Mouse (Mus musculus): ENCODE results near the gene Ndufb4. TPM values are rescaled to one million over a fixed set of nuclear protein-coding genes. Genes with fewer than 3 reads are reported as not detected.

Gene Ndufb4
- polyA plus RNA-seq, 1 experiment from 2014 or later, result 44.8 TPM

DNA sequence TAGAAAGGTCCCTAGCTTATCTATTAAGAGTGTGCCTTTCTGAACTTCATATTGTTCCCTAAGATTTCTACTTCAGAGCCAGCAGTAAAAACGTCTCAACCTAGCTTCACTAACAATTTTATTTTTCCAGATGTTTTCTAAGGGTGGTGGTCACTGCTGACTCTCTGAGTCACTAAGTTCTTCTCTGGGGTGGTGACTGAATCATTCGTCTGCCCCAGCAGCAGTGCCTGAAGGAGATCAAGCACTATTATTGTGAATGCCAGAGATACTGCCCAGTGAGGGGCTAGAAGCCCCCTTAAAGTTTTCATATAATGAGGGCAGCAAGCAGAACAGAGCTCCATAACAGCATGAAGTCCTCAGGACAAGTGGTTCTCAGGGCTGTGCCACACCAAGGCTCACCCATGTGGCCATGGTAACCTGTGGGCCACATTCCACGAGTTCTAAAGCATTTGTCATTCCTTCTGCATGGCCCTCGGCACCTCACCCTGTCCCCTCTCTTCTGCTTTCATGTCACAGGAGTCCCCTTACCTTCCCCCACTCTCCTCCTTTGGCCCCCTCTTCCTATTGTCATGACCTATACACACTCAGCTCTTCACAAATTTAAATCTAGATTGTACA lies 16.5 kb upstream of the Ndufb4 start:
- DNase-seq (ENCODE audit: extremely low spot score, low spot score), result no peak
- no peaks in the 10 kb centered on the region for H3K36me3 ChIP-seq (replicated peaks)
- H3K4me1 ChIP-seq, result peaks cover 7% of the 10 kb centered on the region
- peaks cover 12% of the 10 kb centered on the region; the same call in 1 of the 2 replicates for H3K9me3 ChIP-seq
- 42% methylated on average over 4 of the region's 4 CpGs for WGBS
- H3K4me3 ChIP-seq, result no peak overlapping the region
- no peaks in the 10 kb centered on the region for H3K27me3 ChIP-seq (ENCODE audit: poor library complexity, severe bottlenecking)
- H3K27ac ChIP-seq, result no peak overlapping the region

- Histone ChIP-seq H3K36me3 (replicated peaks) (no peaks in the 10 kb centered on the region), H3K27me3 (ENCODE audit: poor library complexity, severe bottlenecking) (no peaks in the 10 kb centered on the region), H3K4me1 (peaks cover under 1% of the 10 kb centered on the region; the same call in 1 of the 2 replicates), H3K9me3 (peaks cover 8% of the 10 kb centered on the region; the same call in 1 of the 2 replicates), H3K4me3 (no peak overlapping the region), H3K27ac (no peak overlapping the region)
- WGBS, result 82% methylated on average over 5 of the region's 5 CpGs
- no peak for DNase-seq (ENCODE audit: extremely low spot score, low spot score)
Measured at GRCm38 (mm10) chr16:37665394-37665935, 11.2 kb upstream of the Ndufb4 start.

- H3K4me1 ChIP-seq, result no peaks in the 10 kb centered on the region
- WGBS, result 82% methylated on average over 9 of the region's 9 CpGs
- H3K27ac ChIP-seq, result no peak overlapping the region
- no peaks in the 10 kb centered on the region for H3K36me3 ChIP-seq (replicated peaks)
- no peak overlapping the region for H3K4me3 ChIP-seq
- no peaks in the 10 kb centered on the region for H3K27me3 ChIP-seq (ENCODE audit: poor library complexity, severe bottlenecking)
- DNase-seq (ENCODE audit: extremely low spot score, low spot score), result no peak
- H3K9me3 ChIP-seq, result peaks cover 8% of the 10 kb centered on the region; the same call in 1 of the 2 replicates
Measured at GRCm38 (mm10) chr16:37663643-37664459, 9.6 kb upstream of the Ndufb4 start.

DNA sequence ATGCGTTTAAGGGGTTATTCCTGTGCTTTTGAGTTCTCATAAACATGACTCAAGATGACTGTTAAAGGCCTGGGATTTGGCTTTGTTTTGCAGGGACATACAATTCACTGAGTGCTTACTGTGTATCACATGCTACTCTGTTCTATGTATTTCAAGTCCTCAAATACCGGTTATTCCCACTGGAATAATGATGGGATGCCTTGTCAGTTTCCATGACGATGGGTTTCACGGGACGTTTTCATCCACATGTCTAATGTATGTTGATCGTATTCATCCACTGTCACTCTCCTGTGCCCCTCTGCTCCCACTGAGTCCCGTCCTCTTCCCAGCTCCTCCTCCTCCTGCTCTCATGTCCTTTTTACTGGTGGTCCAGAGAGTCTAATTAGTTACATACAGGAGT lies 2.5 kb upstream of the Ndufb4 start:
- no peaks in the 10 kb centered on the region for H3K9me3 ChIP-seq
- no peaks in the 10 kb centered on the region for H3K36me3 ChIP-seq (replicated peaks)
- no peaks in the 10 kb centered on the region for H3K27me3 ChIP-seq (ENCODE audit: poor library complexity, severe bottlenecking)
- no peak overlapping the region for H3K27ac ChIP-seq
- peaks cover 41% of the 10 kb centered on the region for H3K4me1 ChIP-seq
- H3K4me3 ChIP-seq, result no peak overlapping the region
- 81% methylated on average over 7 of the region's 7 CpGs for WGBS
- no peak for DNase-seq (ENCODE audit: extremely low spot score, low spot score)

GRCm38 (mm10) chr16:37655756-37656347 lies 1.6 kb upstream of the Ndufb4 start:
- peaks cover 41% of the 10 kb centered on the region for H3K4me1 ChIP-seq
- no peaks in the 10 kb centered on the region for H3K27me3 ChIP-seq (ENCODE audit: poor library complexity, severe bottlenecking)
- no peak for DNase-seq (ENCODE audit: extremely low spot score, low spot score)
- H3K9me3 ChIP-seq, result no peaks in the 10 kb centered on the region
- 23% methylated on average over 4 of the region's 4 CpGs for WGBS
- peak overlapping the region; percentile 48 for H3K27ac ChIP-seq
- H3K36me3 ChIP-seq (replicated peaks), result peaks cover 8% of the 10 kb centered on the region
- no peak overlapping the region for H3K4me3 ChIP-seq

GRCm38 (mm10) chr16:37654831-37655455 lies 690 bp upstream of the Ndufb4 start:
- Histone ChIP-seq H3K9me3 (no peaks in the 10 kb centered on the region), H3K4me3 (peak overlapping the region; percentile 82), H3K4me1 (peaks cover 41% of the 10 kb centered on the region), H3K27me3 (ENCODE audit: poor library complexity, severe bottlenecking) (no peaks in the 10 kb centered on the region), H3K27ac (peak overlapping the region; percentile 95), H3K36me3 (replicated peaks) (peaks cover 15% of the 10 kb centered on the region)
- DNase-seq (ENCODE audit: extremely low spot score, low spot score), result no peak
- WGBS, result 67% methylated on average over 4 of the region's 4 CpGs

GRCm38 (mm10) chr16:37653058-37653457 lies 1.2 kb downstream of the Ndufb4 start:
- H3K36me3 ChIP-seq (replicated peaks), result peaks cover 18% of the 10 kb centered on the region
- H3K9me3 ChIP-seq, result no peaks in the 10 kb centered on the region
- H3K27ac ChIP-seq, result peak overlapping the region; percentile 95; the same call in 1 of the 2 replicates
- H3K4me3 ChIP-seq, result peak overlapping the region; percentile 82
- DNase-seq (ENCODE audit: extremely low spot score, low spot score), result no peak
- H3K4me1 ChIP-seq, result peaks cover 41% of the 10 kb centered on the region
- 92% methylated on average over 1 of the region's 1 CpGs for WGBS
- H3K27me3 ChIP-seq (ENCODE audit: poor library complexity, severe bottlenecking), result no peaks in the 10 kb centered on the region

DNA sequence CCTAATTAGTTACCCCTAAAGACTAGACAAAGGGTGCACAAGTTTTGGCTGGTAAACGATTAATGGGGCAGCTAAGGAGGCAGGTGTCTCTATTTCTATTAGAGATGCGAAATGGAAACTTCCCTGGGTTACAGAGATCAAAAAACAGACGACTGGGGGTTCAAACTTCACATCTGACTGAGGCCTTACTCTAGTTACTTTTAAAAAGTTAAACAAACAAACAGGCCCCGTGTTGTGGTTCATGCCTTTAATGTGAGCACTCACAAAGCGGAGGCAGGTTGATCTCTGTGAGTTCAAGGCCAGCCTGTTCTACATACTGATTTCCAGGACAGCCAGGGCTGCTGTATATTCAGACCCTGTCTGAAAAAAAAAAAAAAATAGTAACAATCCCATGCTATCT lies 1.6 kb downstream of the Ndufb4 start:
- peaks cover 22% of the 10 kb centered on the region for H3K36me3 ChIP-seq (replicated peaks)
- H3K27me3 ChIP-seq (ENCODE audit: poor library complexity, severe bottlenecking), result no peaks in the 10 kb centered on the region
- 81% methylated on average over 5 of the region's 5 CpGs for WGBS
- no peaks in the 10 kb centered on the region for H3K9me3 ChIP-seq
- H3K27ac ChIP-seq, result no peak overlapping the region
- peak overlapping the region; percentile 82; the same call in 1 of the 2 replicates for H3K4me3 ChIP-seq
- peaks cover 41% of the 10 kb centered on the region for H3K4me1 ChIP-seq
- no peak for DNase-seq (ENCODE audit: extremely low spot score, low spot score)

DNA sequence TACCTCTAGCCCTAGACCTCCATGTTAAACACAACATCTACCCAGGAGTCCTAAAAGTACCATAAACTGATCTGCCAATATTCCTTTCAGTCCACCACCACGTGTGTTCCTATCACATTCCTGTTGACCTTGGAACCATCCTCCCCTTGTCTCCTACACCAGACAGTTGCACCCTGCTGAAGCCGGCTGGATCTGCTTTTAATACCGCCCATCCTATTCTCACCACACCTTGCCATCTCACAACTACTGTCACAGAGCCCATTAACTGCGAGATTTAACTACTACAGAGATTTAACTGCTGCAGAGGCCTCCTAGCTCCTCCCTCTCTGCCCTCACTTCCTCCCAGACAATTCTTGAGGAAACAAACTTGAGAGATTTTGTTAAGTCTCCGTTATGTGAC lies 2.8 kb downstream of the Ndufb4 start:
- Histone ChIP-seq H3K27ac (no peak overlapping the region), H3K4me1 (peaks cover 36% of the 10 kb centered on the region), H3K4me3 (no peak overlapping the region), H3K27me3 (ENCODE audit: poor library complexity, severe bottlenecking) (no peaks in the 10 kb centered on the region), H3K36me3 (replicated peaks) (peaks cover 34% of the 10 kb centered on the region), H3K9me3 (no peaks in the 10 kb centered on the region)
- no peak for DNase-seq (ENCODE audit: extremely low spot score, low spot score)
- 91% methylated on average over 5 of the region's 5 CpGs for WGBS

GRCm38 (mm10) chr16:37649068-37649467 lies 5.2 kb downstream of the Ndufb4 start:
- H3K27ac ChIP-seq, result no peak overlapping the region
- H3K27me3 ChIP-seq (ENCODE audit: poor library complexity, severe bottlenecking), result no peaks in the 10 kb centered on the region
- peaks cover 58% of the 10 kb centered on the region for H3K36me3 ChIP-seq (replicated peaks)
- 91% methylated on average over 5 of the region's 5 CpGs for WGBS
- H3K9me3 ChIP-seq, result no peaks in the 10 kb centered on the region
- no peak overlapping the region for H3K4me3 ChIP-seq
- no peak for DNase-seq (ENCODE audit: extremely low spot score, low spot score)
- H3K4me1 ChIP-seq, result peaks cover 14% of the 10 kb centered on the region

DNA sequence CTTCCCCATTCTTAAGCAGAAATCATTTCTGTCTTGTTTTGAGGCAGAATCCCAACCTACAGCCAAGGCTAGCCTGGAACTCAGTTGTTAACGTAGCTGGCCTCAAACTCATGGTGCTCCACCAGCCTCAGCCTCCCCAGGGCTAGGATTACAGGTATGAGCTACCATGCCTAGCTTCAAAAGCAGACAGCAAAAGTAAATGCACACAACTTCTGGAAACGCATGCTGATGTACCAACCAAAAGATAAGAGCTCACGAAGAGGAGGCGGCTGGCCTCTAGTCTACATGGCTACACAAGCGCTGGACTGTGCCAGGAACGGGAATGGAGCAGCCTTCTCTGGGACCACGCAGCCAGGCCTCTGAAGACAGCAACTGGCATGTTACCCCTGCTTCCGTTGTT lies 6.3 kb downstream of the Ndufb4 start:
- Histone ChIP-seq H3K27ac (no peak overlapping the region), H3K4me1 (peaks cover 7% of the 10 kb centered on the region), H3K9me3 (no peaks in the 10 kb centered on the region), H3K4me3 (no peak overlapping the region), H3K27me3 (ENCODE audit: poor library complexity, severe bottlenecking) (no peaks in the 10 kb centered on the region), H3K36me3 (replicated peaks) (peaks cover 59% of the 10 kb centered on the region)
- WGBS, result 94% methylated on average over 8 of the region's 8 CpGs
- no peak for DNase-seq (ENCODE audit: extremely low spot score, low spot score)

- no peak overlapping the region for H3K27ac ChIP-seq
- H3K4me1 ChIP-seq, result no peaks in the 10 kb centered on the region
- DNase-seq (ENCODE audit: extremely low spot score, low spot score), result no peak
- H3K4me3 ChIP-seq, result no peak overlapping the region
- 91% methylated on average over 16 of the region's 16 CpGs for WGBS
- H3K9me3 ChIP-seq, result no peaks in the 10 kb centered on the region
- no peaks in the 10 kb centered on the region for H3K27me3 ChIP-seq (ENCODE audit: poor library complexity, severe bottlenecking)
- peaks cover 59% of the 10 kb centered on the region for H3K36me3 ChIP-seq (replicated peaks)
Measured at GRCm38 (mm10) chr16:37647067-37647466, 7.2 kb downstream of the Ndufb4 start.
